ENCODE assay signal across 9 mouse cellular contexts in the genomic region with DNA sequence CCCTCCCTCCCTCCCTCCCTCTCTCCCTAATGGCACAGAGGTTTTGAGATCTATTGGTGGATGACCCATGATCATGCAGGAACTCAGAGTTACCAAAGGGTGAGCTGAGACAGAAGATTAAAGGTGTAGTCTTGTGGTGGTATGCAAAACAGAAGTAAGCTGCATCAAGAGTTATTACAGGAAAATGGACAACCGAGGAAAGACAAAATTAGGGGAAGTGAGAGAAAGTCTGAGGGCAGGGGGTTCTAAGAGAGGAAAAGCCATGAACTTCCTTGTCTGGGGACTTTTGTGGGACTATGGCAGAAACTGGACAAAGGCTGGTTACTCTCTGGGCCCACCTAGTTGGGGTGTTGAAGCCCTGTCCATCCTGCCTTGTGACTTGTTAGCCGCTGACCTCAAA. TPM values are rescaled to one million over a fixed set of nuclear protein-coding genes. Genes with fewer than 3 reads are reported as not detected.
"Had no signal": no experiment of that assay in that cellular context is flagged by ENCODE, and none has a peak within 500 bp of the region (broad histone marks: within the 10 kb centered on the region; RNA-seq: fewer than 3 reads in every experiment).

No protein-coding gene starts in this region.

RNA-seq across cellular contexts. Expression of a gene that starts 11.1 kb away (rescaled TPM):
- total RNA-seq: gastrocnemius, adult 18-20 months; gastrocnemius, adult 2 months; gastrocnemius, adult 8-10 months; gastrocnemius, postnatal 14 days; gastrocnemius, postnatal 25 days; gastrocnemius, postnatal 36 days; heart, adult 18-20 months; heart, adult 2 months; heart, adult 8-10 months had no signal
